Mouse (Mus musculus): Measurements from ENCODE around the gene Ndufb2.

Ndufb2 gene

GRCm38 (mm10) chr6:39580558-39580957 is 11.8 kb upstream of the Ndufb2 start:
- no peak for DNase-seq

GRCm38 (mm10) chr6:39581087-39581784 is 11.1 kb upstream of the Ndufb2 start:
- DNase-seq = no peak

- no peak for DNase-seq
Observed at GRCm38 (mm10) chr6:39585517-39585916, 6.9 kb upstream of the Ndufb2 start, which contains the start of gene Gm42420. TSS of gene Gm42420 (plus strand) at chr6:39585753.

GRCm38 (mm10) chr6:39591481-39591880 is 893 bp upstream of the Ndufb2 start:
- no peak for DNase-seq

- no peak for DNase-seq
Observed at GRCm38 (mm10) chr6:39600851-39601250, 8.5 kb downstream of the Ndufb2 start.

- DNase-seq = no peak
Observed at GRCm38 (mm10) chr6:39601828-39602227, 9.5 kb downstream of the Ndufb2 start.

GRCm38 (mm10) chr6:39604565-39604964 is 12.2 kb downstream of the Ndufb2 start:
- DNase-seq = no peak

GRCm38 (mm10) chr6:39606056-39606455 is 13.7 kb downstream of the Ndufb2 start:
- no peak for DNase-seq

GRCm38 (mm10) chr6:39606862-39607261 is 14.5 kb downstream of the Ndufb2 start:
- DNase-seq = no peak

GRCm38 (mm10) chr6:39607365-39607764 is 15.0 kb downstream of the Ndufb2 start:
- no peak for DNase-seq

- DNase-seq = no peak
Observed at GRCm38 (mm10) chr6:39610207-39610606, 17.8 kb downstream of the Ndufb2 start.

GRCm38 (mm10) chr6:39611296-39611695 is 18.9 kb downstream of the Ndufb2 start:
- DNase-seq = no peak
